Mouse (Mus musculus): ENCODE data around the gene Sdk1. TPM values are rescaled to one million over a fixed set of nuclear protein-coding genes. Genes with fewer than 3 reads are reported as not detected.

The Sdk1 gene
- polyA plus RNA-seq, 1 experiment: 1.0 TPM

GRCm38 (mm10) chr5:141754278-141754677 is 513.0 kb downstream of the Sdk1 start:
- no peak for TF ChIP-seq POLR2A (IDR thresholded peaks at IDR 0.05; ENCODE audit: low read depth, low read length)
- TF ChIP-seq CTCF (IDR thresholded peaks at IDR 0.05; ENCODE audit: extremely low read depth, insufficient read length, insufficient replicate concordance, low read depth, low read length): no peak
- Histone ChIP-seq H3K27ac (ENCODE audit: insufficient read depth, low read depth, low read length) (no peak overlapping the region), H3K4me3 (ENCODE audit: low read depth, low read length) (no peak overlapping the region), H3K4me1 (ENCODE audit: control insufficient read depth, insufficient read depth, insufficient read length, low read length) (no peaks in the 10 kb centered on the region), H3K36me3 (ENCODE audit: control insufficient read depth, insufficient read depth, low read length) (no peaks in the 10 kb centered on the region), H3K27me3 (ENCODE audit: control insufficient read depth, insufficient read depth, low read length) (no peaks in the 10 kb centered on the region)
- 54% methylated on average over 7 of the region's 7 CpGs for WGBS

GRCm38 (mm10) chr5:141758885-141759284 is 517.6 kb downstream of the Sdk1 start:
- 43% methylated on average over 8 of the region's 8 CpGs for WGBS
- Histone ChIP-seq H3K4me1 (ENCODE audit: control insufficient read depth, insufficient read depth, insufficient read length, low read length) (no peaks in the 10 kb centered on the region), H3K4me3 (ENCODE audit: low read depth, low read length) (no peak overlapping the region), H3K27ac (ENCODE audit: insufficient read depth, low read depth, low read length) (no peak overlapping the region), H3K27me3 (ENCODE audit: control insufficient read depth, insufficient read depth, low read length) (no peaks in the 10 kb centered on the region), H3K36me3 (ENCODE audit: control insufficient read depth, insufficient read depth, low read length) (no peaks in the 10 kb centered on the region)
- TF ChIP-seq POLR2A (IDR thresholded peaks at IDR 0.05; ENCODE audit: low read depth, low read length): no peak
- TF ChIP-seq CTCF (IDR thresholded peaks at IDR 0.05; ENCODE audit: extremely low read depth, insufficient read length, insufficient replicate concordance, low read depth, low read length): no peak

GRCm38 (mm10) chr5:141764111-141764510 is 522.8 kb downstream of the Sdk1 start:
- H3K27ac ChIP-seq (ENCODE audit: insufficient read depth, low read depth, low read length): no peak overlapping the region
- no peak overlapping the region for H3K4me3 ChIP-seq (ENCODE audit: low read depth, low read length)
- H3K27me3 ChIP-seq (ENCODE audit: control insufficient read depth, insufficient read depth, low read length): no peaks in the 10 kb centered on the region
- TF ChIP-seq POLR2A (IDR thresholded peaks at IDR 0.05; ENCODE audit: low read depth, low read length): no peak
- TF ChIP-seq CTCF (IDR thresholded peaks at IDR 0.05; ENCODE audit: extremely low read depth, insufficient read length, insufficient replicate concordance, low read depth, low read length): no peak
- no peaks in the 10 kb centered on the region for H3K36me3 ChIP-seq (ENCODE audit: control insufficient read depth, insufficient read depth, low read length)
- no peaks in the 10 kb centered on the region for H3K4me1 ChIP-seq (ENCODE audit: control insufficient read depth, insufficient read depth, insufficient read length, low read length)
- 43% methylated on average over 6 of the region's 6 CpGs for WGBS

GRCm38 (mm10) chr5:141768761-141769515 is 527.6 kb downstream of the Sdk1 start:
- Histone ChIP-seq H3K27ac (ENCODE audit: insufficient read depth, low read depth, low read length) (no peak overlapping the region), H3K4me1 (ENCODE audit: control insufficient read depth, insufficient read depth, insufficient read length, low read length) (no peaks in the 10 kb centered on the region), H3K36me3 (ENCODE audit: control insufficient read depth, insufficient read depth, low read length) (no peaks in the 10 kb centered on the region), H3K4me3 (ENCODE audit: low read depth, low read length) (no peak overlapping the region), H3K27me3 (ENCODE audit: control insufficient read depth, insufficient read depth, low read length) (no peaks in the 10 kb centered on the region)
- TF ChIP-seq POLR2A (IDR thresholded peaks at IDR 0.05; ENCODE audit: low read depth, low read length) (no peak), CTCF (IDR thresholded peaks at IDR 0.05; ENCODE audit: extremely low read depth, insufficient read length, insufficient replicate concordance, low read depth, low read length) (no peak)
- 47% methylated on average over 10 of the region's 10 CpGs for WGBS

GRCm38 (mm10) chr5:141771516-141771915 is 530.2 kb downstream of the Sdk1 start:
- H3K4me1 ChIP-seq (ENCODE audit: control insufficient read depth, insufficient read depth, insufficient read length, low read length): no peaks in the 10 kb centered on the region
- no peak overlapping the region for H3K4me3 ChIP-seq (ENCODE audit: low read depth, low read length)
- WGBS: 60% methylated on average over 3 of the region's 3 CpGs
- no peak for TF ChIP-seq POLR2A (IDR thresholded peaks at IDR 0.05; ENCODE audit: low read depth, low read length)
- TF ChIP-seq CTCF (IDR thresholded peaks at IDR 0.05; ENCODE audit: extremely low read depth, insufficient read length, insufficient replicate concordance, low read depth, low read length): no peak
- no peaks in the 10 kb centered on the region for H3K27me3 ChIP-seq (ENCODE audit: control insufficient read depth, insufficient read depth, low read length)
- no peaks in the 10 kb centered on the region for H3K36me3 ChIP-seq (ENCODE audit: control insufficient read depth, insufficient read depth, low read length)
- H3K27ac ChIP-seq (ENCODE audit: insufficient read depth, low read depth, low read length): no peak overlapping the region

GRCm38 (mm10) chr5:141778231-141778630 is 536.9 kb downstream of the Sdk1 start:
- Histone ChIP-seq H3K27ac (ENCODE audit: insufficient read depth, low read depth, low read length) (no peak overlapping the region), H3K36me3 (ENCODE audit: control insufficient read depth, insufficient read depth, low read length) (no peaks in the 10 kb centered on the region), H3K27me3 (ENCODE audit: control insufficient read depth, insufficient read depth, low read length) (no peaks in the 10 kb centered on the region), H3K4me3 (ENCODE audit: low read depth, low read length) (no peak overlapping the region), H3K4me1 (ENCODE audit: control insufficient read depth, insufficient read depth, insufficient read length, low read length) (no peaks in the 10 kb centered on the region)
- WGBS: 88% methylated on average over 4 of the region's 4 CpGs
- TF ChIP-seq POLR2A (IDR thresholded peaks at IDR 0.05; ENCODE audit: low read depth, low read length) (no peak), CTCF (IDR thresholded peaks at IDR 0.05; ENCODE audit: extremely low read depth, insufficient read length, insufficient replicate concordance, low read depth, low read length) (no peak)

GRCm38 (mm10) chr5:141781142-141781541 is 539.9 kb downstream of the Sdk1 start:
- H3K36me3 ChIP-seq (ENCODE audit: control insufficient read depth, insufficient read depth, low read length): no peaks in the 10 kb centered on the region
- WGBS: 65% methylated on average over 2 of the region's 2 CpGs
- H3K4me3 ChIP-seq (ENCODE audit: low read depth, low read length): no peak overlapping the region
- TF ChIP-seq CTCF (IDR thresholded peaks at IDR 0.05; ENCODE audit: extremely low read depth, insufficient read length, insufficient replicate concordance, low read depth, low read length): no peak
- TF ChIP-seq POLR2A (IDR thresholded peaks at IDR 0.05; ENCODE audit: low read depth, low read length): no peak
- no peaks in the 10 kb centered on the region for H3K27me3 ChIP-seq (ENCODE audit: control insufficient read depth, insufficient read depth, low read length)
- H3K27ac ChIP-seq (ENCODE audit: insufficient read depth, low read depth, low read length): no peak overlapping the region
- no peaks in the 10 kb centered on the region for H3K4me1 ChIP-seq (ENCODE audit: control insufficient read depth, insufficient read depth, insufficient read length, low read length)

Data from small intestine, adult 2 months (tissue).